Mouse (Mus musculus) neural tube, embryonic 14.5 days (tissue): Measurements from ENCODE around the gene Srpk1. TPM values are rescaled to one million over a fixed set of nuclear protein-coding genes. Genes with fewer than 3 reads are reported as not detected.

Source experiments
- ATAC-seq: fragments of 200-750 bp; cut with Nextera tagmentation; 2 replicates; pipeline ENCODE4 v1.8.0; 2017; ENCODE audit warnings: low read depth, mild to moderate bottlenecking, moderate TSS enrichment, moderate library complexity
- H3K27ac ChIP-seq: fragments of 300-500 bp; sonication (generic); 2 replicates; pipeline ENCODE4 v1.5.1; 2014; ENCODE audit warnings: low read depth, mild to moderate bottlenecking, control low read depth, low read length, moderate library complexity, mixed read lengths
- H3K27me3 ChIP-seq: fragments of 300-500 bp; sonication (generic); 2 replicates; pipeline ENCODE4 v1.6.1; 2014; ENCODE audit warnings: low read length; ENCODE audit not compliant: control insufficient read depth, insufficient read depth
- H3K36me3 ChIP-seq: fragments of 300-500 bp; sonication (generic); 2 replicates; pipeline ENCODE4 v1.6.1; 2014; ENCODE audit warnings: low read length, mixed read lengths; ENCODE audit not compliant: control insufficient read depth, insufficient read depth
- H3K4me1 ChIP-seq: fragments of 300-500 bp; sonication (generic); 2 replicates; pipeline ENCODE4 v1.6.1; 2014; ENCODE audit warnings: low read length; ENCODE audit not compliant: control insufficient read depth, insufficient read depth
- H3K4me2 ChIP-seq: fragments of 300-500 bp; sonication (generic); 2 replicates; pipeline ENCODE4 v1.6.1; 2014; ENCODE audit warnings: mild to moderate bottlenecking, low read depth, low read length, control low read depth
- H3K4me3 ChIP-seq: fragments of 300-500 bp; sonication (generic); 2 replicates; pipeline ENCODE4 v1.5.1; 2014; ENCODE audit warnings: low read depth, low read length, control low read depth, mixed read lengths
- H3K9ac ChIP-seq: fragments of 300-500 bp; sonication (generic); replicated peaks from 2 replicates; pipeline ENCODE4 v1.6.1; 2014; ENCODE audit warnings: low read depth, mild to moderate bottlenecking, control low read depth, low read length, mixed read lengths
- H3K9me3 ChIP-seq: fragments of 300-500 bp; sonication (generic); 2 replicates; pipeline ENCODE4 v1.6.1; 2016; ENCODE audit warnings: low read length; ENCODE audit not compliant: control insufficient read depth
- WGBS: fragments of 180-500 bp; shearing (Covaris S2); extraction: QIAGEN DNeasy Blood & Tissue Kit; methylation state at CpG from one replicate; pipeline ENCODE4 v1.1.7; 2014; 5-methylcytosine and 5-hydroxymethylcytosine counted together
- polyA plus RNA-seq: library from polyadenylated mRNA; unstranded; fragments of >200 nt; fragmentation: Nextera tagmentation; extraction: Ambion mirVana; gene quantifications from 2 replicates; pipeline ENCODE4 v1.2.1, GENCODE M21; 2014

The Srpk1 gene
- 110 and 129 TPM in 2 replicates for polyA plus RNA-seq

GRCm38 (mm10) chr17:28622300-28622759, at the start of gene Srpk1:
Srpk1 (minus strand) TSS chr17:28622709.
- H3K4me3 ChIP-seq: peak within 1 kb of the TSS; percentile 95
- H3K9me3 ChIP-seq: no peaks in the 10 kb centered on the region
- peak within 1 kb of the TSS; percentile 93 for H3K9ac ChIP-seq
- H3K27me3 ChIP-seq: no peaks in the 10 kb centered on the region
- under 1% methylated on average over 49 of the region's 53 CpGs for WGBS
- peak within 1 kb of the TSS; percentile 89 for H3K27ac ChIP-seq
- H3K4me1 ChIP-seq: peaks cover 11% of the 10 kb centered on the region
- ATAC-seq: peak; percentile 94
- H3K36me3 ChIP-seq: 0 out of 2 replicates have a peak, but pooled peaks cover 4% of the 10 kb centered on the region
- peak within 1 kb of the TSS; percentile 86 for H3K4me2 ChIP-seq

- H3K4me1 ChIP-seq: no peaks in the 10 kb centered on the region
- 55% methylated on average over 6 of the region's 6 CpGs for WGBS
Observed at GRCm38 (mm10) chr17:28659564-28659963, 37.1 kb upstream of the Srpk1 start.

GRCm38 (mm10) chr17:28657936-28658335, 35.4 kb upstream of the Srpk1 start:
- no peak overlapping the region for H3K9ac ChIP-seq
- H3K27ac ChIP-seq: no peak overlapping the region; the same call in 1 of the 2 replicates
- H3K4me2 ChIP-seq: no peak overlapping the region
- no peaks in the 10 kb centered on the region for H3K9me3 ChIP-seq
- H3K4me3 ChIP-seq: no peak overlapping the region
- H3K27me3 ChIP-seq: no peaks in the 10 kb centered on the region
- H3K4me1 ChIP-seq: no peaks in the 10 kb centered on the region
- no peaks in the 10 kb centered on the region for H3K36me3 ChIP-seq
- 35% methylated on average over 4 of the region's 4 CpGs for whole genome bisulfite sequencing
- ATAC-seq: peak; percentile 85

More at GRCm38 (mm10) chr17:28659564-28659963, 37.1 kb upstream of the Srpk1 start:
- no peak overlapping the region for H3K4me3 ChIP-seq
- H3K9ac ChIP-seq: no peak overlapping the region
- H3K27me3 ChIP-seq: no peaks in the 10 kb centered on the region
- H3K9me3 ChIP-seq: no peaks in the 10 kb centered on the region
- no peak overlapping the region for H3K4me2 ChIP-seq
- no peaks in the 10 kb centered on the region for H3K36me3 ChIP-seq
- no peak overlapping the region for H3K27ac ChIP-seq
- ATAC-seq: no peak

GRCm38 (mm10) chr17:28650268-28650667, 27.8 kb upstream of the Srpk1 start:
- Histone ChIP-seq H3K9me3 (no peaks in the 10 kb centered on the region), H3K27ac (no peak overlapping the region), H3K4me2 (no peak overlapping the region), H3K27me3 (no peaks in the 10 kb centered on the region), H3K36me3 (no peaks in the 10 kb centered on the region), H3K4me1 (no peaks in the 10 kb centered on the region), H3K9ac (no peak overlapping the region), H3K4me3 (no peak overlapping the region)
- no peak for ATAC-seq
- 74% methylated on average over 3 of the region's 3 CpGs for WGBS

DNA sequence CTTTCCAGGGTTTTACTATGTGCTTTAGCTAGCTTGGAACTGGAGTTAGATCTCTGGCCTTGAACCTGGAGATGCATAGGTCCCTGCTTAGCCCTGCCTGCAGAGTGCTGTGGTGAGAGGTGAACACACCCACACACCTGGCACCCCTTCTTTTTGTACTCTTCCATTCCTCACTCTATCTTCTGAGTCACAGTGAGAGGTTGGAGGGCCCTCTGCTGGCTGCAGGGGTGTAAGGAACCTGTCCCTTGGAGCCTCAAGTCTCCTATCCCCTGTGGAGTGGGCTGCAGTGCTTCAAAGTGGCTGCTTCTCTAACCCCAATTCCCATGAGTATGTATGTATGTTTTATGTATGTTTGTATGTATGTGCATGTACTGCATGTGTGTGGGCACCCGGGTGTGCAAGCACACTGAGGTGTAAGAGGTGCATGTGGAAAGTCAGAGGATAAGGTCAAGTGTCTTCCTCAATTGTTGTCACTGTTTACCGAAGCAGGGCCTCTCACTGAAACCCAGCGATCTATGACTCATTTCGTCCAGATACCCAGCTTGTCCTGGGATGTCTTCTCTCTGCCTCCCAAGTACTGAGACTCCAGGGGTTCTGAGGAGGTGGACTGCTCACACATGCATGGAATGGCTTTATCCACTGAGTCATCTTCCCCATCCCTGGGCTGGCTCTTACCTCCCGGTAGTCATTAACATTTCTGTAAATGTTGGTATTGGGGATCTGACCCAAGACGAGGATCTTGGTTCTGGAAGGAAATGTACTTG, 26.3 kb upstream of the Srpk1 start:
- Histone ChIP-seq H3K27me3 (no peaks in the 10 kb centered on the region), H3K4me2 (no peak overlapping the region), H3K36me3 (no peaks in the 10 kb centered on the region), H3K9ac (no peak overlapping the region), H3K4me3 (no peak overlapping the region), H3K27ac (no peak overlapping the region), H3K9me3 (no peaks in the 10 kb centered on the region), H3K4me1 (no peaks in the 10 kb centered on the region)
- no peak for ATAC-seq
- 54% methylated on average over 6 of the region's 6 CpGs for WGBS

GRCm38 (mm10) chr17:28646221-28646620, 23.7 kb upstream of the Srpk1 start:
- 76% methylated on average over 3 of the region's 3 CpGs for WGBS
- no peak overlapping the region for H3K4me3 ChIP-seq

GRCm38 (mm10) chr17:28644112-28644511, 21.6 kb upstream of the Srpk1 start:
- Histone ChIP-seq H3K27me3 (no peaks in the 10 kb centered on the region), H3K9ac (no peak overlapping the region), H3K4me3 (no peak overlapping the region), H3K9me3 (no peaks in the 10 kb centered on the region), H3K4me2 (no peak overlapping the region), H3K27ac (no peak overlapping the region), H3K36me3 (no peaks in the 10 kb centered on the region), H3K4me1 (no peaks in the 10 kb centered on the region)
- ATAC-seq: no peak
- 62% methylated on average over 4 of the region's 4 CpGs for WGBS

More at GRCm38 (mm10) chr17:28646221-28646620, 23.7 kb upstream of the Srpk1 start:
- H3K9ac ChIP-seq: no peak overlapping the region
- H3K27me3 ChIP-seq: no peaks in the 10 kb centered on the region
- ATAC-seq: no peak
- no peaks in the 10 kb centered on the region for H3K36me3 ChIP-seq
- no peak overlapping the region for H3K27ac ChIP-seq
- H3K4me2 ChIP-seq: no peak overlapping the region
- no peaks in the 10 kb centered on the region for H3K9me3 ChIP-seq
- no peaks in the 10 kb centered on the region for H3K4me1 ChIP-seq

- H3K36me3 ChIP-seq: no peaks in the 10 kb centered on the region
- H3K27me3 ChIP-seq: no peaks in the 10 kb centered on the region
- H3K4me1 ChIP-seq: no peaks in the 10 kb centered on the region
- no peak overlapping the region for H3K4me2 ChIP-seq
- no peak overlapping the region for H3K9ac ChIP-seq
- 44% methylated on average over 3 of the region's 3 CpGs for WGBS
- no peak for ATAC-seq
- no peak overlapping the region for H3K27ac ChIP-seq
- H3K4me3 ChIP-seq: no peak overlapping the region
- no peaks in the 10 kb centered on the region for H3K9me3 ChIP-seq
Observed at GRCm38 (mm10) chr17:28643697-28644096, 21.2 kb upstream of the Srpk1 start.

DNA sequence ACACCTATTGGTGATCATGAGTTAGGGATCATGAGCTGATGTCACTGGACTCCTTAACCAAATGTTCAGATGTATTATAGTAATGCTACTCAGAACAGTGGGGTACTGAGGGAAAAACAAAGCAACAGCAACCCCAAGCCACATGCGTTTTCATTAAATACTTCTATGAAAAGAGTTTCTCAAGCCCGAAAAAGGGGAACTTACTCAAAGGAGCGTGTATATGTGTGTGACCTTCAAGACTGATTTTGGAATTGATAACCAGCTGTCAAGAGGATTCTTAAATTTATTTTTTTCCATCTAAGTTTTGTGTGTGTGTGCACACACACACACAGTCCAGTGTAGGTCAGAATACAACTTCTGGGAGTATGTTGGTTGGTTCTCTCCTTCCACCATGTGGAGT, 17.6 kb upstream of the Srpk1 start:
- H3K27ac ChIP-seq: no peak overlapping the region
- no peaks in the 10 kb centered on the region for H3K36me3 ChIP-seq
- H3K9ac ChIP-seq: no peak overlapping the region
- no peaks in the 10 kb centered on the region for H3K9me3 ChIP-seq
- WGBS: 95% methylated on average over 3 of the region's 3 CpGs
- H3K27me3 ChIP-seq: no peaks in the 10 kb centered on the region
- H3K4me3 ChIP-seq: no peak overlapping the region
- H3K4me2 ChIP-seq: no peak overlapping the region
- H3K4me1 ChIP-seq: no peaks in the 10 kb centered on the region
- ATAC-seq: no peak
